Mouse (Mus musculus) bone marrow macrophage, adult 2 months (primary cell): ENCODE measurements around the gene Fundc2. TPM values are rescaled to one million over a fixed set of nuclear protein-coding genes. Genes with fewer than 3 reads are reported as not detected.

Experiments used
- H3K27ac ChIP-seq: 2 replicates; pipeline ENCODE4 v1.5.1; 2012; ENCODE audit warnings: low read depth, low read length; ENCODE audit not compliant: insufficient read depth
- H3K4me1 ChIP-seq: 2 replicates; pipeline ENCODE4 v1.6.1; 2012; ENCODE audit warnings: low read length; ENCODE audit not compliant: control insufficient read depth, insufficient read depth
- H3K4me3 ChIP-seq: 2 replicates; pipeline ENCODE4 v1.5.1; 2012; ENCODE audit warnings: mild to moderate bottlenecking, low read length, moderate library complexity; ENCODE audit not compliant: insufficient read depth
- CTCF ChIP-seq: IDR thresholded peaks from 2 replicates; pipeline ENCODE4 v1.5.1; 2012; ENCODE audit warnings: low read depth, mild to moderate bottlenecking, low read length, moderate library complexity
- POLR2A ChIP-seq: IDR thresholded peaks from 2 replicates; pipeline ENCODE4 v1.6.1; 2012; ENCODE audit warnings: mild to moderate bottlenecking, low read depth, low read length, borderline replicate concordance
- polyA plus RNA-seq: library from polyadenylated mRNA; stranded (reverse); fragments of >200 nt; gene quantifications from 2 replicates; pipeline ENCODE4 v1.2.4, GENCODE M21; 2012; ENCODE audit not compliant: missing spikeins, insufficient read depth, insufficient read length

The Fundc2 gene
- polyA plus RNA-seq, 1 experiment, result 92.1 TPM

DNA sequence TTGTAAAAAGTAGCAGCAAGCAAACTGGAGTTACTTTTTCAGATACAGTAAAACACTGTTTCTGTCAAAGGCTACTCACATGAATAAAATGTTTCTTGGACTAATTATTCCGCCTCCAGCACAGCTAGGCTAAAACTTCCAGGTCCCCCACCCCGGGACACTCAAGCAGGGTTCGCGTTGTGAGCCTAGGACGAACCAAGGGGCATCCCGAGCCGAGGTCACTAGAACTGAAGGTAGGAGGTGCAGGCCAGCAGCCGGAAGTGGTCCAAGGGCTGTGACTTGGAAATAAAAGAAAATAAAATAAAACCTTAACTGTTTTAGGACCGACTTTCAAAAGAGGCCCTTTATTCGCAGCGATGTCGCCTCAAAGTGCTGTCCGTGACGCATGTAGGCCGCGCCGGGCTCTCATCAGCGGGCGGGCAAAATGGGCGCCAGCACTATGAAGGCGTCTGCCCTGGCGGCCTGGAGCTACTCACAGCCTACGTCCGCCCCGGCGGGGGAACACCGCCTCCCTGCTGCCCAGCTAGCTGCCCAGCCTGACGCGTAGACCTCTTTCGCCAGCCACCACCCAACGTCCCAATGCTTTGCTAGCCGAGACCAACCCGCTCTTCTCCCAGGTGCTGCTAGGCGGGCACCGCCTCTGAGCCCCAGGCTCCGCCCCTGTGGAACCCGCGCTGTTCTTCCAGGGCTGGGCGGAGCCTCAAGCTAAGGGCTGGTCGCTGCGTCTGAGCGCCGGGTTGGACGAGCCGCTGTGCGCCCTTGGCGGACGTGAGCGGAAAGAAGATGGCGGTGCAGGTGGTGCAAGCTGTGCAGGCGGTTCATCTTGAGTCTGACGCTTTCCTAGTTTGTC, 34.0 kb downstream of the Fundc2 start, which contains the start of the genes Cmc4, Mtcp1 and Brcc3:
TSS of gene Cmc4 (minus strand) at position 649 of the 850 bp plus-strand sequence.
TSS of gene Mtcp1 (minus strand) at position 653 of the 850 bp plus-strand sequence.
TSS of gene Brcc3 (plus strand) at position 693 of the 850 bp plus-strand sequence.
- H3K27ac ChIP-seq, result peak within 1 kb of the TSS; percentile 73
- TF ChIP-seq CTCF (no peak), POLR2A (no peak)
- H3K4me1 ChIP-seq, result no peaks in the 10 kb centered on the region
- peak within 1 kb of the TSS; percentile 66 for H3K4me3 ChIP-seq

Other genes with a start within 250 kb of the Fundc2 start
- not detected in 2 replicates for gene Smim9, start 218.6 kb upstream of the Fundc2 start, polyA plus RNA-seq
- gene F8, start 216 bp downstream of the Fundc2 start, polyA plus RNA-seq, result 0.12 and 0.15 TPM in 2 replicates
- 17.7 and 17.9 TPM in 2 replicates for gene Cmc4, start 34.2 kb downstream of the Fundc2 start, polyA plus RNA-seq
- 13.1 and 13.2 TPM in 2 replicates for gene Mtcp1, start 34.2 kb downstream of the Fundc2 start, polyA plus RNA-seq
- 24.0 and 25.0 TPM in 2 replicates for gene Brcc3, start 34.2 kb downstream of the Fundc2 start, polyA plus RNA-seq
- gene Vbp1, start 131.9 kb downstream of the Fundc2 start, polyA plus RNA-seq, result 45.8 and 50.7 TPM in 2 replicates
- gene Rab39b, start 195.8 kb downstream of the Fundc2 start, polyA plus RNA-seq, result not detected in 2 replicates